Mouse (Mus musculus) C2C12 (cell line): ENCODE measurements around the gene Sh3bp1. TPM values are rescaled to one million over a fixed set of nuclear protein-coding genes. Genes with fewer than 3 reads are reported as not detected.

ENCODE experiments used
- H3K27me3 ChIP-seq: one replicate; pipeline ENCODE4 v1.6.1; 2011; ENCODE audit not compliant: control insufficient read depth, insufficient read depth, insufficient read length
- H3K36me3 ChIP-seq: one replicate; pipeline ENCODE4 v1.6.1; 2011; ENCODE audit not compliant: control insufficient read depth, insufficient read depth
- H3K4me3 ChIP-seq: one replicate; pipeline ENCODE4 v1.5.1; 2011; ENCODE audit warnings: mild to moderate bottlenecking, control low read depth; ENCODE audit not compliant: poor library complexity, insufficient read depth, severe bottlenecking
- H3K79me2 ChIP-seq: one replicate; pipeline ENCODE4 v1.6.1; 2011; ENCODE audit not compliant: control insufficient read depth, insufficient read depth
- H3K79me3 ChIP-seq: one replicate; pipeline ENCODE4 v1.6.1; 2011; ENCODE audit warnings: low read depth, control low read depth
- H3ac ChIP-seq: one replicate; pipeline ENCODE3; 2011; ENCODE audit warnings: low read depth; ENCODE audit not compliant: control insufficient read depth, insufficient read length
- CEBPB ChIP-seq: IDR thresholded peaks from one replicate; pipeline ENCODE4 v1.6.1; 2011; ENCODE audit warnings: low read depth, mild to moderate bottlenecking, control low read depth, moderate library complexity
- CTCF ChIP-seq: IDR thresholded peaks from one replicate; pipeline ENCODE4 v1.5.1; 2011; ENCODE audit not compliant: control insufficient read depth, insufficient read depth, insufficient read length
- FOSL1 ChIP-seq: IDR thresholded peaks from one replicate; pipeline ENCODE4 v1.8.0; 2011; ENCODE audit warnings: mild to moderate bottlenecking, low read length; ENCODE audit not compliant: poor library complexity, insufficient read depth, severe bottlenecking
- MAX ChIP-seq: IDR thresholded peaks from one replicate; pipeline ENCODE4 v1.6.1; 2011; ENCODE audit warnings: mild to moderate bottlenecking, control low read depth
- MYOD1 ChIP-seq: IDR thresholded peaks from one replicate; pipeline ENCODE4 v1.6.1; 2011; ENCODE audit warnings: low read depth; ENCODE audit not compliant: control insufficient read depth, insufficient read length
- MYOG ChIP-seq: IDR thresholded peaks from one replicate; pipeline ENCODE4 v1.6.1; 2011; ENCODE audit not compliant: control insufficient read depth, insufficient read length; ENCODE audit errors: extremely low read depth
- USF1 ChIP-seq: IDR thresholded peaks from one replicate; pipeline ENCODE4 v1.6.1; 2011; ENCODE audit warnings: low read depth, mild to moderate bottlenecking, control low read depth, moderate library complexity
- polyA plus RNA-seq: library from polyadenylated mRNA; unstranded; fragments of >200 nt; fragmentation: generic; extraction: Trizol; gene quantifications from one replicate; pipeline ENCODE4 v1.2.1, GENCODE M21; 2012; ENCODE audit warnings: missing spikeins

Gene Sh3bp1
- polyA plus RNA-seq, 1 experiment: 23.4 TPM

DNA sequence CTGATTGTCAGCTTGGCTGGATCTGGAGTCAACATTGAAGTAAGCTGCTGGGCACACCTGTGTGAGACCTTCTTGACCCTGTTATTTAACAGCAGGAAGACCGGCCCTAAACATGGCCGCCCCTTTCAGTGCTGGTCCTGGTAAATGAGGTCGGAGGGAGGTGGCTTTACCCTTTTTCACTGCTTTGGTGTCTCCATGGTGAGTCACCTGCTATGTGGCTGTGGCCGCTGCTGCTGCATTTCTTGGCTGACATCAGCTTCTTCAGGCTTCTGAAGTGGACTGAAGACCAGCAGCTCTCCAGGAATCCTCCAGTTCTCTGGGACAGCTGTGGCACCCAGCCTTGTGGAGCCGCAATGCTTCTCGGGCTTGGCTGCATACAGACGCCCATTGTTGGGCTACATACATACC lies 30.7 kb upstream of the Sh3bp1 start:
- Histone ChIP-seq H3K4me3 (no peak overlapping the region), H3K27me3 (no peaks in the 10 kb centered on the region)
- TF ChIP-seq FOSL1 (peak; percentile 81), MYOG (no peak), MAX (peak; percentile 41), USF1 (no peak), CEBPB (no peak)

GRCm38 (mm10) chr15:78869775-78870174 lies 29.8 kb upstream of the Sh3bp1 start:
- no peaks in the 10 kb centered on the region for H3K79me2 ChIP-seq
- H3K27me3 ChIP-seq: no peaks in the 10 kb centered on the region
- no peak overlapping the region for H3K4me3 ChIP-seq
- H3K79me3 ChIP-seq: no peaks in the 10 kb centered on the region
- H3ac ChIP-seq: no peak overlapping the region
- no peaks in the 10 kb centered on the region for H3K36me3 ChIP-seq
- peak; percentile 90 for TF ChIP-seq MAX
- TF ChIP-seq CTCF: peak; percentile 22
- no peak for TF ChIP-seq MYOG

More for the DNA sequence above, 30.7 kb upstream of the Sh3bp1 start:
- Histone ChIP-seq H3K36me3 (no peaks in the 10 kb centered on the region), H3K79me3 (no peaks in the 10 kb centered on the region), H3K79me2 (no peaks in the 10 kb centered on the region), H3ac (no peak overlapping the region)

DNA sequence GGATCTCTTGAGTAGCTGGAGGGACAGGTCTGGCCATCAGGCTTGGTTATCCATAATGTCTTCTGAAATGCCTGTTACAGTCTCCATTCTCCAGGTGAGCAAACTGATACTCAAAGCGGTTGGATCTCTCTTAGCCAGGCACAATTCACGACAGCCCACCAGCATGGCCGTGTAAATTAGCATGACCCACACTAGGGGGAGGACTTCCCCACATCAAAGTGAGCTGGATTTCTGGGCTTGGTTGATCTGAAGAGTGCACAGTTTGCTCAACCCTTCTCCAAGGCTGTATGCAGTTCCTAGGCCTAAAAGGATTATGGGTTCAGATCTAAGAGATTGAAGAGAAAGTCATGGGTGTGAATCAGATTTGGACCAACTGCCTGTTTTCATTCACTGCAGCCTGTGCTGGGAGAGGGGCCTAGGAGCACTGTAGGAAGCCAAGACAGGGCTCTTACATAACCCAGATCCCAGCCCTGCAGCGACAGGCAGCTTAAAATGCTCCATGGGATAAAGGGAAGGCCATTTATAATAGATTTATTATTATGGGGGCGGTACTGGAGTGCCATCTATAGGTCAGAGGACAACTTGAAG lies 27.5 kb upstream of the Sh3bp1 start:
- Histone ChIP-seq H3K4me3 (no peak overlapping the region), H3K79me3 (no peaks in the 10 kb centered on the region), H3K79me2 (no peaks in the 10 kb centered on the region), H3K27me3 (no peaks in the 10 kb centered on the region), H3K36me3 (no peaks in the 10 kb centered on the region), H3ac (no peak overlapping the region)
- no peak for TF ChIP-seq MYOG
- TF ChIP-seq MYOD1: no peak
- TF ChIP-seq FOSL1: no peak
- TF ChIP-seq USF1: no peak
- TF ChIP-seq CEBPB: no peak
- TF ChIP-seq MAX: no peak
- no peak for TF ChIP-seq CTCF

- no peak for TF ChIP-seq USF1
- no peak for TF ChIP-seq CTCF
- no peak for TF ChIP-seq FOSL1
- no peak for TF ChIP-seq MAX
- TF ChIP-seq MYOD1: no peak
- TF ChIP-seq MYOG: no peak
- TF ChIP-seq CEBPB: no peak
- no peak overlapping the region for H3ac ChIP-seq
- H3K79me3 ChIP-seq: peaks cover 6% of the 10 kb centered on the region
- no peaks in the 10 kb centered on the region for H3K36me3 ChIP-seq
- no peaks in the 10 kb centered on the region for H3K27me3 ChIP-seq
- H3K79me2 ChIP-seq: peaks cover 15% of the 10 kb centered on the region
- no peak overlapping the region for H3K4me3 ChIP-seq
These were observed 25.6 kb upstream of the Sh3bp1 start for GRCm38 (mm10) chr15:78873803-78874435.

GRCm38 (mm10) chr15:78874989-78875388 lies 24.6 kb upstream of the Sh3bp1 start:
- no peak overlapping the region for H3ac ChIP-seq
- peaks cover 23% of the 10 kb centered on the region for H3K79me2 ChIP-seq
- TF ChIP-seq MYOD1 (no peak), USF1 (no peak), CTCF (no peak), CEBPB (no peak), FOSL1 (no peak), MAX (no peak), MYOG (no peak)
- peaks cover 6% of the 10 kb centered on the region for H3K79me3 ChIP-seq
- H3K36me3 ChIP-seq: no peaks in the 10 kb centered on the region
- no peak overlapping the region for H3K4me3 ChIP-seq
- H3K27me3 ChIP-seq: no peaks in the 10 kb centered on the region

- H3K36me3 ChIP-seq: peaks cover 5% of the 10 kb centered on the region
- peaks cover 26% of the 10 kb centered on the region for H3K79me2 ChIP-seq
- no peak overlapping the region for H3ac ChIP-seq
- H3K4me3 ChIP-seq: no peak overlapping the region
- peaks cover 6% of the 10 kb centered on the region for H3K79me3 ChIP-seq
- TF ChIP-seq FOSL1: no peak
- TF ChIP-seq MAX: no peak
- TF ChIP-seq CEBPB: no peak
- no peak for TF ChIP-seq MYOD1
- no peaks in the 10 kb centered on the region for H3K27me3 ChIP-seq
These were observed 24.0 kb upstream of the Sh3bp1 start for GRCm38 (mm10) chr15:78875537-78875936.
